Mouse (Mus musculus): ENCODE data around the gene Camk2d. TPM values are rescaled to one million over a fixed set of nuclear protein-coding genes. Genes with fewer than 3 reads are reported as not detected.
A peak's percentile ranks its signal among the peaks of the same experiment; 100 is the strongest.

The Camk2d gene
- polyA plus RNA-seq, 1 experiment = 316 TPM

- Histone ChIP-seq H3K4me3 (ENCODE audit: insufficient read depth, low read depth, low read length) (no peak overlapping the region), H3K4me1 (ENCODE audit: control insufficient read depth, insufficient read depth, low read length) (peaks cover 20% of the 10 kb centered on the region), H3K27ac (ENCODE audit: insufficient read depth, low read depth, low read length) (no peak overlapping the region)
- WGBS = 77% methylated on average over 5 of the region's 5 CpGs
- TF ChIP-seq CTCF (IDR thresholded peaks at IDR 0.05; ENCODE audit: insufficient read depth, low read depth, low read length) (no peak), POLR2A (IDR thresholded peaks at IDR 0.05; ENCODE audit: insufficient read depth, low read depth, low read length) (no peak)
Measured at GRCm38 (mm10) chr3:126663436-126663835, 67.3 kb downstream of the Camk2d start.

GRCm38 (mm10) chr3:126665866-126666265 lies 69.8 kb downstream of the Camk2d start:
- TF ChIP-seq CTCF (IDR thresholded peaks at IDR 0.05; ENCODE audit: insufficient read depth, low read depth, low read length) (no peak), POLR2A (IDR thresholded peaks at IDR 0.05; ENCODE audit: insufficient read depth, low read depth, low read length) (no peak)
- H3K4me1 ChIP-seq (ENCODE audit: control insufficient read depth, insufficient read depth, low read length) = peaks cover 17% of the 10 kb centered on the region
- H3K4me3 ChIP-seq (ENCODE audit: insufficient read depth, low read depth, low read length) = no peak overlapping the region
- no peak overlapping the region for H3K27ac ChIP-seq (ENCODE audit: insufficient read depth, low read depth, low read length)
- 83% methylated on average over 1 of the region's 1 CpGs for WGBS

- peaks cover 16% of the 10 kb centered on the region for H3K4me1 ChIP-seq (ENCODE audit: control insufficient read depth, insufficient read depth, low read length)
- H3K27ac ChIP-seq (ENCODE audit: insufficient read depth, low read depth, low read length) = peak overlapping the region; percentile 12; the same call in 1 of the 2 replicates
- TF ChIP-seq POLR2A (IDR thresholded peaks at IDR 0.05; ENCODE audit: insufficient read depth, low read depth, low read length) (no peak), CTCF (IDR thresholded peaks at IDR 0.05; ENCODE audit: insufficient read depth, low read depth, low read length) (no peak)
- no peak overlapping the region for H3K4me3 ChIP-seq (ENCODE audit: insufficient read depth, low read depth, low read length)
- WGBS = 91% methylated on average over 11 of the region's 11 CpGs
Measured at GRCm38 (mm10) chr3:126667019-126667418, 70.9 kb downstream of the Camk2d start.

GRCm38 (mm10) chr3:126667451-126667850 lies 71.3 kb downstream of the Camk2d start:
- Histone ChIP-seq H3K4me3 (ENCODE audit: insufficient read depth, low read depth, low read length) (no peak overlapping the region), H3K27ac (ENCODE audit: insufficient read depth, low read depth, low read length) (peak overlapping the region; percentile 12; the same call in 1 of the 2 replicates), H3K4me1 (ENCODE audit: control insufficient read depth, insufficient read depth, low read length) (peaks cover 16% of the 10 kb centered on the region)
- TF ChIP-seq CTCF (IDR thresholded peaks at IDR 0.05; ENCODE audit: insufficient read depth, low read depth, low read length) (no peak), POLR2A (IDR thresholded peaks at IDR 0.05; ENCODE audit: insufficient read depth, low read depth, low read length) (no peak)
- 46% methylated on average over 7 of the region's 7 CpGs for WGBS

- TF ChIP-seq POLR2A (IDR thresholded peaks at IDR 0.05; ENCODE audit: insufficient read depth, low read depth, low read length) = no peak
- no peak for TF ChIP-seq CTCF (IDR thresholded peaks at IDR 0.05; ENCODE audit: insufficient read depth, low read depth, low read length)
- no peak overlapping the region for H3K4me3 ChIP-seq (ENCODE audit: insufficient read depth, low read depth, low read length)
- peaks cover 16% of the 10 kb centered on the region for H3K4me1 ChIP-seq (ENCODE audit: control insufficient read depth, insufficient read depth, low read length)
- WGBS = 55% methylated on average over 3 of the region's 3 CpGs
- H3K27ac ChIP-seq (ENCODE audit: insufficient read depth, low read depth, low read length) = no peak overlapping the region
Measured at GRCm38 (mm10) chr3:126668123-126668522, 72.0 kb downstream of the Camk2d start.

- 45% methylated on average over 10 of the region's 10 CpGs for WGBS
- Histone ChIP-seq H3K27ac (ENCODE audit: insufficient read depth, low read depth, low read length) (0 out of 2 replicates have a peak overlapping the region, but pooled peaks have one; percentile 42), H3K4me1 (ENCODE audit: control insufficient read depth, insufficient read depth, low read length) (peaks cover 16% of the 10 kb centered on the region), H3K4me3 (ENCODE audit: insufficient read depth, low read depth, low read length) (no peak overlapping the region)
- TF ChIP-seq POLR2A (IDR thresholded peaks at IDR 0.05; ENCODE audit: insufficient read depth, low read depth, low read length) (no peak), CTCF (IDR thresholded peaks at IDR 0.05; ENCODE audit: insufficient read depth, low read depth, low read length) (no peak)
Measured at GRCm38 (mm10) chr3:126668692-126669091, 72.6 kb downstream of the Camk2d start.

GRCm38 (mm10) chr3:126670413-126670812 lies 74.3 kb downstream of the Camk2d start:
- no peak for TF ChIP-seq POLR2A (IDR thresholded peaks at IDR 0.05; ENCODE audit: insufficient read depth, low read depth, low read length)
- no peak for TF ChIP-seq CTCF (IDR thresholded peaks at IDR 0.05; ENCODE audit: insufficient read depth, low read depth, low read length)
- Histone ChIP-seq H3K4me3 (ENCODE audit: insufficient read depth, low read depth, low read length) (no peak overlapping the region), H3K4me1 (ENCODE audit: control insufficient read depth, insufficient read depth, low read length) (peaks cover 16% of the 10 kb centered on the region), H3K27ac (ENCODE audit: insufficient read depth, low read depth, low read length) (no peak overlapping the region)
- WGBS = 68% methylated on average over 3 of the region's 3 CpGs

- no peak overlapping the region; the same call in 1 of the 2 replicates for H3K27ac ChIP-seq (ENCODE audit: insufficient read depth, low read depth, low read length)
- H3K4me3 ChIP-seq (ENCODE audit: insufficient read depth, low read depth, low read length) = no peak overlapping the region
- no peak for TF ChIP-seq CTCF (IDR thresholded peaks at IDR 0.05; ENCODE audit: insufficient read depth, low read depth, low read length)
- TF ChIP-seq POLR2A (IDR thresholded peaks at IDR 0.05; ENCODE audit: insufficient read depth, low read depth, low read length) = no peak
- H3K4me1 ChIP-seq (ENCODE audit: control insufficient read depth, insufficient read depth, low read length) = peaks cover 16% of the 10 kb centered on the region
- 77% methylated on average over 6 of the region's 6 CpGs for WGBS
Measured at GRCm38 (mm10) chr3:126671292-126671691, 75.2 kb downstream of the Camk2d start.

GRCm38 (mm10) chr3:126681051-126681450 lies 84.9 kb downstream of the Camk2d start:
- peaks cover 2% of the 10 kb centered on the region; the same call in 1 of the 2 replicates for H3K4me1 ChIP-seq (ENCODE audit: control insufficient read depth, insufficient read depth, low read length)
- TF ChIP-seq CTCF (IDR thresholded peaks at IDR 0.05; ENCODE audit: insufficient read depth, low read depth, low read length) = no peak
- TF ChIP-seq POLR2A (IDR thresholded peaks at IDR 0.05; ENCODE audit: insufficient read depth, low read depth, low read length) = no peak
- no peak overlapping the region for H3K27ac ChIP-seq (ENCODE audit: insufficient read depth, low read depth, low read length)
- H3K4me3 ChIP-seq (ENCODE audit: insufficient read depth, low read depth, low read length) = no peak overlapping the region
- WGBS = 85% methylated on average over 5 of the region's 5 CpGs

GRCm38 (mm10) chr3:126681996-126682395 lies 85.9 kb downstream of the Camk2d start:
- no peak overlapping the region for H3K27ac ChIP-seq (ENCODE audit: insufficient read depth, low read depth, low read length)
- H3K4me1 ChIP-seq (ENCODE audit: control insufficient read depth, insufficient read depth, low read length) = peaks cover 2% of the 10 kb centered on the region; the same call in 1 of the 2 replicates
- no peak for TF ChIP-seq POLR2A (IDR thresholded peaks at IDR 0.05; ENCODE audit: insufficient read depth, low read depth, low read length)
- TF ChIP-seq CTCF (IDR thresholded peaks at IDR 0.05; ENCODE audit: insufficient read depth, low read depth, low read length) = no peak
- no peak overlapping the region for H3K4me3 ChIP-seq (ENCODE audit: insufficient read depth, low read depth, low read length)
- 91% methylated on average over 4 of the region's 4 CpGs for WGBS

All from olfactory bulb, adult 2 months (tissue).